Comparison of ENCODE assay signal across 20 mouse cellular contexts in genomic region chr2:100426661-100427060, GRCm38 (mm10).
DNase-seq lines count a peak whose midpoint lies in the region; ATAC-seq lines count a peak whose summit lies in the region.
"Had no signal": no experiment of that assay in that cellular context is flagged by ENCODE, and none has a peak within 500 bp of the region (broad histone marks: within the 10 kb centered on the region; RNA-seq: fewer than 3 reads in every experiment).

No protein-coding gene starts in this region.

- no peak for DNase-seq in frontal cortex, postnatal 14 days (ENCODE audit: low spot score in 2 of 2)
- peak; percentile 2 for DNase-seq in left cerebral cortex, adult 11 months (ENCODE audit: low spot score)
- no peak for DNase-seq in left cerebral cortex, postnatal 10 days (ENCODE audit: extremely low spot score in 1 of 2, low spot score in 2 of 2)
- peak; percentile 5 for DNase-seq in right cerebral cortex, postnatal 25 days
- no peak for DNase-seq in right cerebral cortex, postnatal 36 days (ENCODE audit: low spot score in 2 of 2)
- DNase-seq: adrenal gland, adult 8-10 months; adrenal gland, postnatal 25 days; cerebellum, adult 18-20 months; cerebellum, adult 9-10 months; cerebellum, postnatal 14 days; gastrocnemius, postnatal 25 days; heart, adult 2 months; heart, postnatal 14 days; heart, postnatal 4 days had no signal

- intact Hi-C loops in left cerebral cortex, postnatal 10 days (cut with DNase I), result no loop called here

- ATAC-seq in frontal cortex, adult (ENCODE audit: low TSS enrichment), result peak; percentile 100
- ATAC-seq: activated CD4-positive, CD25-positive, alpha-beta regulatory T cell, adult 4 months; forebrain, embryonic 13.5 days; forebrain, embryonic 16.5 days; hindbrain, postnatal 0 days; inflammation-experienced regulatory T-cells, adult 6 months had no signal

Comparison
In these comparisons a context has a peak if more than half of its experiments do, and no peak if none do; other contexts are left out.
1. DNase-seq: peak in left cerebral cortex, adult 11 months (single experiment) and right cerebral cortex, postnatal 25 days (single experiment); none in frontal cortex, postnatal 14 days (0 of 2), left cerebral cortex, postnatal 10 days (0 of 2) and right cerebral cortex, postnatal 36 days (0 of 2).